8 mouse cellular contexts compared by ENCODE assay signal in genomic region chr7:80802412-80803160, GRCm38 (mm10). TPM values are rescaled to one million over a fixed set of nuclear protein-coding genes. Genes with fewer than 3 reads are reported as not detected.
A peak's percentile ranks its signal among the peaks of the same experiment; 100 is the strongest.
DNase-seq lines count a peak whose midpoint lies in the region; ATAC-seq and TF ChIP-seq lines count a peak whose summit lies in the region.

No protein-coding gene starts in this region.

- peak; percentile 65 for ATAC-seq in kidney, postnatal 0 days (replicated peaks; ENCODE audit: low FRiP score, low read depth)
- peak; percentile 66 for ATAC-seq in heart, embryonic 13.5 days (ENCODE audit: extremely low read depth, insufficient number of reproducible peaks, low FRiP score, low TSS enrichment)
- peak; percentile 72 for ATAC-seq in liver, embryonic 13.5 days (ENCODE audit: low read depth)

- DNase-seq in kidney, postnatal 0 days (ENCODE audit: low spot score): peak; percentile 55
- no peak for DNase-seq in kidney, adult 9 months
- DNase-seq in brain, adult 2 months (ENCODE audit: low read depth, low spot score): peak; percentile 50
- peak; percentile 62 for DNase-seq in liver, embryonic 13.5 days
- no peak for DNase-seq in cerebellum, postnatal 25 days
- DNase-seq in thymus, postnatal 0 days (ENCODE audit: low spot score): no peak

- H3K4me3 ChIP-seq in kidney, postnatal 0 days (replicated peaks; ENCODE audit: low read depth, low read length): peak overlapping the region; percentile 93
- H3K4me3 ChIP-seq in heart, embryonic 13.5 days: peak overlapping the region; percentile 95
- peak overlapping the region; percentile 79 for H3K4me3 ChIP-seq in liver, embryonic 13.5 days (replicated peaks)
- H3K4me3 ChIP-seq in myocyte: peak overlapping the region; percentile 85

- peak overlapping the region; percentile 62 for H3ac ChIP-seq in myocyte (ENCODE audit: control insufficient read depth, insufficient read length)

- peak overlapping the region; percentile 95 for H3K27ac ChIP-seq in kidney, postnatal 0 days
- H3K27ac ChIP-seq in heart, embryonic 13.5 days (replicated peaks): peak overlapping the region; percentile 92
- H3K27ac ChIP-seq in liver, embryonic 13.5 days: peak overlapping the region; percentile 80

- no peaks in the 10 kb centered on the region for H3K27me3 ChIP-seq in kidney, postnatal 0 days (ENCODE audit: insufficient read depth, low read length)
- no peaks in the 10 kb centered on the region for H3K27me3 ChIP-seq in heart, embryonic 13.5 days (replicated peaks)
- H3K27me3 ChIP-seq in liver, embryonic 13.5 days: no peaks in the 10 kb centered on the region
- no peaks in the 10 kb centered on the region for H3K27me3 ChIP-seq in myocyte (ENCODE audit: control insufficient read depth, insufficient read depth, insufficient read length)

- peaks cover 7% of the 10 kb centered on the region; the same call in 1 of the 2 replicates for H3K4me1 ChIP-seq in kidney, postnatal 0 days (replicated peaks; ENCODE audit: insufficient read depth, low read length)
- peaks cover 33% of the 10 kb centered on the region for H3K4me1 ChIP-seq in heart, embryonic 13.5 days
- peaks cover 26% of the 10 kb centered on the region for H3K4me1 ChIP-seq in liver, embryonic 13.5 days (replicated peaks)

- H3K9ac ChIP-seq in kidney, postnatal 0 days (ENCODE audit: low read depth, low read length): peak overlapping the region; percentile 95
- H3K9ac ChIP-seq in heart, embryonic 13.5 days: peak overlapping the region; percentile 95
- peak overlapping the region; percentile 78 for H3K9ac ChIP-seq in liver, embryonic 13.5 days

- TF ChIP-seq CTCF in kidney, postnatal 0 days (IDR thresholded peaks at IDR 0.05; ENCODE audit: low read depth): no peak

- no peak for TF ChIP-seq POLR2A in myocyte (IDR thresholded peaks at IDR 0.05; ENCODE audit: insufficient read length, low read depth)

- H3K36me3 ChIP-seq in kidney, postnatal 0 days (ENCODE audit: insufficient read depth, low read length): 0 out of 2 replicates have a peak, but pooled peaks cover 9% of the 10 kb centered on the region
- H3K36me3 ChIP-seq in heart, embryonic 13.5 days: peaks cover 23% of the 10 kb centered on the region
- peaks cover 16% of the 10 kb centered on the region for H3K36me3 ChIP-seq in liver, embryonic 13.5 days
- peaks cover 17% of the 10 kb centered on the region for H3K36me3 ChIP-seq in myocyte (ENCODE audit: control insufficient read depth, insufficient read depth)

- no peaks in the 10 kb centered on the region for H3K9me3 ChIP-seq in kidney, postnatal 0 days (replicated peaks; ENCODE audit: low read length)
- no peaks in the 10 kb centered on the region for H3K9me3 ChIP-seq in heart, embryonic 13.5 days
- H3K9me3 ChIP-seq in liver, embryonic 13.5 days (replicated peaks): no peaks in the 10 kb centered on the region

- WGBS in kidney, postnatal 0 days: under 1% methylated on average over 37 of the region's 37 CpGs
- 1% methylated on average over 37 of the region's 37 CpGs for WGBS in heart, embryonic 13.5 days
- 1% methylated on average over 37 of the region's 37 CpGs for WGBS in liver, embryonic 13.5 days (ENCODE audit: insufficient replicate concordance)

- peaks cover 55% of the 10 kb centered on the region for H3K79me2 ChIP-seq in myocyte (ENCODE audit: control insufficient read depth, insufficient read depth)

- H3K4me2 ChIP-seq in kidney, postnatal 0 days (ENCODE audit: low read length): peak overlapping the region; percentile 82
- H3K4me2 ChIP-seq in heart, embryonic 13.5 days: peak overlapping the region; percentile 84
- peak overlapping the region; percentile 95 for H3K4me2 ChIP-seq in liver, embryonic 13.5 days
- peak overlapping the region; percentile 88 for H3K4me2 ChIP-seq in myocyte (ENCODE audit: low read depth)

TF ChIP-seq in myocyte, 11 proteins besides CTCF, POLR2A, EP300 and RAD21:
- TF ChIP-seq TCF12 (IDR thresholded peaks at IDR 0.05; ENCODE audit: insufficient read depth, poor library complexity, severe bottlenecking) (no peak), CEBPB (IDR thresholded peaks at IDR 0.05; ENCODE audit: insufficient read depth, poor library complexity, severe bottlenecking) (no peak), POLR2AphosphoS2 (IDR thresholded peaks at IDR 0.05; ENCODE audit: insufficient read length, low read depth) (peak; percentile 57), REST (IDR thresholded peaks at IDR 0.05; ENCODE audit: insufficient read depth, insufficient read length) (no peak), MYOG (IDR thresholded peaks at IDR 0.05; ENCODE audit: control insufficient read depth in 1 of 3, insufficient read depth in 1 of 3, insufficient read length in 2 of 3, low read depth in 2 of 3) (no peak), TCF3 (IDR thresholded peaks at IDR 0.05; ENCODE audit: insufficient read length, low read depth) (no peak)

RNA-seq across cellular contexts. Expression of gene Iqgap1, which starts 23.2 kb away (rescaled TPM):
- polyA plus RNA-seq in kidney, postnatal 0 days (2015; fragmentation: Nextera tagmentation; extraction: Ambion mirVana): 77.0 and 83.7 TPM in 2 replicates
- 28.0 and 28.9 TPM in 2 replicates for polyA plus RNA-seq in heart, embryonic 13.5 days (2015; fragmentation: Nextera tagmentation; extraction: Ambion mirVana)
- 13.1 and 15.6 TPM in 2 replicates for polyA plus RNA-seq in liver, embryonic 13.5 days (2015; fragmentation: Nextera tagmentation; extraction: Ambion mirVana)
- polyA plus RNA-seq in myocyte (2012; fragmentation: generic; extraction: Trizol): 61.7 TPM
- 87.5 and 104 TPM in 2 replicates for polyA plus RNA-seq in thymus, postnatal 0 days (2015; fragmentation: Nextera tagmentation; extraction: Ambion mirVana)

RNA-seq across cellular contexts. Expression of gene Zscan2, which starts 58.1 kb away (rescaled TPM):
- 2.7 TPM in 2 replicates for polyA plus RNA-seq in kidney, postnatal 0 days (2015; fragmentation: Nextera tagmentation; extraction: Ambion mirVana)
- 1.9 TPM in 2 replicates for polyA plus RNA-seq in heart, embryonic 13.5 days (2015; fragmentation: Nextera tagmentation; extraction: Ambion mirVana)
- 0.31 and 0.37 TPM in 2 replicates for polyA plus RNA-seq in liver, embryonic 13.5 days (2015; fragmentation: Nextera tagmentation; extraction: Ambion mirVana)
- polyA plus RNA-seq in myocyte (2012; fragmentation: generic; extraction: Trizol): 6.3 TPM
- polyA plus RNA-seq in thymus, postnatal 0 days (2015; fragmentation: Nextera tagmentation; extraction: Ambion mirVana): 2.7 and 3.0 TPM in 2 replicates

Comparison
In these comparisons a context has a peak if more than half of its experiments do, and no peak if none do; other contexts are left out.
1. DNase-seq: peak in kidney, postnatal 0 days (single experiment), brain, adult 2 months (single experiment) and liver, embryonic 13.5 days (single experiment); none in kidney, adult 9 months (single experiment), cerebellum, postnatal 25 days (0 of 2) and thymus, postnatal 0 days (single experiment).
2. Peak in every context shown above with its lines, with median percentiles within 50 percentile points of each other: ATAC-seq, H3K27ac ChIP-seq, H3K4me2 ChIP-seq, H3K4me3 ChIP-seq and H3K9ac ChIP-seq.